Mouse (Mus musculus): ENCODE results near the gene Gprin3. TPM values are rescaled to one million over a fixed set of nuclear protein-coding genes. Genes with fewer than 3 reads are reported as not detected.

The Gprin3 gene
- polyA plus RNA-seq, 1 experiment from 2014 or later, result 5.3 TPM

- H3K4me1 ChIP-seq (replicated peaks; ENCODE audit: control insufficient read depth, insufficient read depth, low read length), result no peaks in the 10 kb centered on the region
- 95% methylated on average over 2 of the region's 2 CpGs for WGBS
- no peak overlapping the region for H3K9ac ChIP-seq (ENCODE audit: low read depth, low read length)
- ATAC-seq, result no peak
- H3K27me3 ChIP-seq (replicated peaks; ENCODE audit: control insufficient read depth, insufficient read depth, low read length), result no peaks in the 10 kb centered on the region
- H3K4me3 ChIP-seq (ENCODE audit: low read depth, low read length), result no peak overlapping the region
- no peak for TF ChIP-seq CTCF (IDR thresholded peaks at IDR 0.05; ENCODE audit: low read depth)
- H3K4me2 ChIP-seq (replicated peaks; ENCODE audit: low read depth), result no peak overlapping the region
- H3K36me3 ChIP-seq (ENCODE audit: control insufficient read depth, insufficient read depth), result no peaks in the 10 kb centered on the region
- no peak overlapping the region for H3K27ac ChIP-seq (ENCODE audit: low read depth, low read length)
- no peaks in the 10 kb centered on the region for H3K9me3 ChIP-seq (ENCODE audit: control insufficient read depth)
Measured at GRCm38 (mm10) chr6:59363282-59363681, 62.8 kb downstream of the Gprin3 start.

- H3K4me2 ChIP-seq (replicated peaks; ENCODE audit: low read depth), result no peak overlapping the region
- H3K36me3 ChIP-seq (ENCODE audit: control insufficient read depth, insufficient read depth), result no peaks in the 10 kb centered on the region; the same call in 1 of the 2 replicates
- H3K27ac ChIP-seq (ENCODE audit: low read depth, low read length), result no peak overlapping the region
- H3K4me1 ChIP-seq (replicated peaks; ENCODE audit: control insufficient read depth, insufficient read depth, low read length), result no peaks in the 10 kb centered on the region
- H3K9ac ChIP-seq (ENCODE audit: low read depth, low read length), result no peak overlapping the region
- 94% methylated on average over 7 of the region's 7 CpGs for WGBS
- H3K4me3 ChIP-seq (ENCODE audit: low read depth, low read length), result no peak overlapping the region
- TF ChIP-seq CTCF (IDR thresholded peaks at IDR 0.05; ENCODE audit: low read depth), result no peak
- ATAC-seq, result no peak
- no peaks in the 10 kb centered on the region for H3K27me3 ChIP-seq (replicated peaks; ENCODE audit: control insufficient read depth, insufficient read depth, low read length)
- no peaks in the 10 kb centered on the region for H3K9me3 ChIP-seq (ENCODE audit: control insufficient read depth)
Measured at GRCm38 (mm10) chr6:59354943-59355342, 71.2 kb downstream of the Gprin3 start.

- Histone ChIP-seq H3K9ac (ENCODE audit: low read depth, low read length) (no peak overlapping the region), H3K4me3 (ENCODE audit: low read depth, low read length) (no peak overlapping the region), H3K4me1 (replicated peaks; ENCODE audit: control insufficient read depth, insufficient read depth, low read length) (no peaks in the 10 kb centered on the region), H3K36me3 (ENCODE audit: control insufficient read depth, insufficient read depth) (no peaks in the 10 kb centered on the region; the same call in 1 of the 2 replicates), H3K27me3 (replicated peaks; ENCODE audit: control insufficient read depth, insufficient read depth, low read length) (no peaks in the 10 kb centered on the region), H3K4me2 (replicated peaks; ENCODE audit: low read depth) (no peak overlapping the region), H3K27ac (ENCODE audit: low read depth, low read length) (no peak overlapping the region), H3K9me3 (ENCODE audit: control insufficient read depth) (no peaks in the 10 kb centered on the region)
- TF ChIP-seq CTCF (IDR thresholded peaks at IDR 0.05; ENCODE audit: low read depth), result no peak
- ATAC-seq, result no peak
- 76% methylated on average over 5 of the region's 5 CpGs for WGBS
Measured at GRCm38 (mm10) chr6:59351108-59351789, 74.8 kb downstream of the Gprin3 start.

GRCm38 (mm10) chr6:59348673-59349072, 77.4 kb downstream of the Gprin3 start:
- Histone ChIP-seq H3K9me3 (ENCODE audit: control insufficient read depth) (no peaks in the 10 kb centered on the region), H3K27ac (ENCODE audit: low read depth, low read length) (no peak overlapping the region), H3K4me3 (ENCODE audit: low read depth, low read length) (no peak overlapping the region), H3K4me2 (replicated peaks; ENCODE audit: low read depth) (no peak overlapping the region), H3K9ac (ENCODE audit: low read depth, low read length) (no peak overlapping the region), H3K27me3 (replicated peaks; ENCODE audit: control insufficient read depth, insufficient read depth, low read length) (no peaks in the 10 kb centered on the region), H3K4me1 (replicated peaks; ENCODE audit: control insufficient read depth, insufficient read depth, low read length) (no peaks in the 10 kb centered on the region), H3K36me3 (ENCODE audit: control insufficient read depth, insufficient read depth) (no peaks in the 10 kb centered on the region; the same call in 1 of the 2 replicates)
- WGBS, result 88% methylated on average over 1 of the region's 1 CpGs
- ATAC-seq, result no peak
- TF ChIP-seq CTCF (IDR thresholded peaks at IDR 0.05; ENCODE audit: low read depth), result no peak

GRCm38 (mm10) chr6:59341146-59341545, 84.9 kb downstream of the Gprin3 start:
- Histone ChIP-seq H3K4me3 (ENCODE audit: low read depth, low read length) (no peak overlapping the region), H3K4me1 (replicated peaks; ENCODE audit: control insufficient read depth, insufficient read depth, low read length) (no peaks in the 10 kb centered on the region), H3K4me2 (replicated peaks; ENCODE audit: low read depth) (no peak overlapping the region), H3K27me3 (replicated peaks; ENCODE audit: control insufficient read depth, insufficient read depth, low read length) (no peaks in the 10 kb centered on the region), H3K27ac (ENCODE audit: low read depth, low read length) (no peak overlapping the region), H3K9ac (ENCODE audit: low read depth, low read length) (no peak overlapping the region), H3K36me3 (ENCODE audit: control insufficient read depth, insufficient read depth) (no peaks in the 10 kb centered on the region), H3K9me3 (ENCODE audit: control insufficient read depth) (no peaks in the 10 kb centered on the region)
- no peak for ATAC-seq
- TF ChIP-seq CTCF (IDR thresholded peaks at IDR 0.05; ENCODE audit: low read depth), result no peak
- WGBS, result 68% methylated on average over 1 of the region's 1 CpGs

GRCm38 (mm10) chr6:59328297-59328696, 97.8 kb downstream of the Gprin3 start:
- no peak for TF ChIP-seq CTCF (IDR thresholded peaks at IDR 0.05; ENCODE audit: low read depth)
- H3K27ac ChIP-seq (ENCODE audit: low read depth, low read length), result no peak overlapping the region
- no peak overlapping the region for H3K4me2 ChIP-seq (replicated peaks; ENCODE audit: low read depth)
- no peak for ATAC-seq
- H3K4me1 ChIP-seq (replicated peaks; ENCODE audit: control insufficient read depth, insufficient read depth, low read length), result no peaks in the 10 kb centered on the region
- 70% methylated on average over 1 of the region's 1 CpGs for WGBS
- no peaks in the 10 kb centered on the region for H3K27me3 ChIP-seq (replicated peaks; ENCODE audit: control insufficient read depth, insufficient read depth, low read length)
- no peaks in the 10 kb centered on the region for H3K36me3 ChIP-seq (ENCODE audit: control insufficient read depth, insufficient read depth)
- no peaks in the 10 kb centered on the region for H3K9me3 ChIP-seq (ENCODE audit: control insufficient read depth)
- H3K4me3 ChIP-seq (ENCODE audit: low read depth, low read length), result no peak overlapping the region
- H3K9ac ChIP-seq (ENCODE audit: low read depth, low read length), result no peak overlapping the region
